Mouse (Mus musculus): ENCODE data around the gene Iars2.

- no peak for TF ChIP-seq CTCF (IDR thresholded peaks at IDR 0.05; ENCODE audit: extremely low read depth, insufficient read depth, insufficient read length, insufficient replicate concordance)
- no peak for TF ChIP-seq POLR2A (IDR thresholded peaks at IDR 0.05; ENCODE audit: low read depth, low read length)
These were observed 46.4 kb downstream of the Iars2 start for GRCm38 (mm10) chr1:185282846-185283245.
